Mouse (Mus musculus) embryonic facial prominence, embryonic 15.5 days (tissue): ENCODE data around the gene Mthfs. TPM values are rescaled to one million over a fixed set of nuclear protein-coding genes. Genes with fewer than 3 reads are reported as not detected.
"Not testable (repeated sequence)": the region's sequence is repeated elsewhere in the genome, so short reads cannot be mapped to it uniquely, and the experiment has no call there.

Experiments
- ATAC-seq: fragments of 200-750 bp; cut with Nextera tagmentation; 2 replicates; pipeline ENCODE4 v1.8.0; 2017; ENCODE audit warnings: low read depth, moderate TSS enrichment; ENCODE audit not compliant: insufficient number of reproducible peaks, low FRiP score, low TSS enrichment
- H3K27ac ChIP-seq: fragments of 300-500 bp; sonication (generic); replicated peaks from 2 replicates; pipeline ENCODE4 v1.5.1; 2015; ENCODE audit warnings: mild to moderate bottlenecking, inconsistent platforms
- H3K27me3 ChIP-seq: fragments of 300-500 bp; sonication (generic); 2 replicates; pipeline ENCODE4 v1.6.1; 2015; ENCODE audit warnings: inconsistent platforms
- H3K36me3 ChIP-seq: fragments of 300-500 bp; sonication (generic); 2 replicates; pipeline ENCODE4 v1.6.1; 2015; ENCODE audit warnings: mild to moderate bottlenecking, inconsistent platforms
- H3K4me1 ChIP-seq: fragments of 300-500 bp; sonication (generic); 2 replicates; pipeline ENCODE4 v1.6.1; 2015; ENCODE audit warnings: inconsistent platforms
- H3K4me2 ChIP-seq: fragments of 300-500 bp; sonication (generic); replicated peaks from 2 replicates; pipeline ENCODE4 v1.6.1; 2015; ENCODE audit warnings: mild to moderate bottlenecking, inconsistent platforms
- H3K4me3 ChIP-seq: fragments of 300-500 bp; sonication (generic); replicated peaks from 2 replicates; pipeline ENCODE4 v1.5.1; 2015; ENCODE audit warnings: mild to moderate bottlenecking, inconsistent platforms
- H3K9ac ChIP-seq: fragments of 300-500 bp; sonication (generic); 2 replicates; pipeline ENCODE4 v1.6.1; 2015; ENCODE audit warnings: inconsistent platforms
- H3K9me3 ChIP-seq: fragments of 300-500 bp; sonication (generic); replicated peaks from 2 replicates; pipeline ENCODE4 v1.6.1; 2016; ENCODE audit warnings: inconsistent platforms
- WGBS: fragments of 180-500 bp; shearing (Covaris S2); methylation state at CpG from one replicate; pipeline ENCODE4 v1.1.7; 2015; 5-methylcytosine and 5-hydroxymethylcytosine counted together
- polyA plus RNA-seq: library from polyadenylated mRNA; unstranded; fragments of >200 nt; fragmentation: Nextera tagmentation; extraction: Ambion mirVana; gene quantifications from 2 replicates; pipeline ENCODE4 v1.2.1, GENCODE M21; 2015

Gene Mthfs
- polyA plus RNA-seq, result 27.0 and 33.1 TPM in 2 replicates

- Histone ChIP-seq H3K27ac (peak within 1 kb of the TSS; percentile 80; the same call in 1 of the 2 replicates), H3K4me3 (peak within 1 kb of the TSS; percentile 38), H3K4me2 (peak within 1 kb of the TSS; percentile 46)
- not testable (repeated sequence) for H3K9me3 ChIP-seq, H3K27me3 ChIP-seq, H3K36me3 ChIP-seq, H3K9ac ChIP-seq, H3K4me1 ChIP-seq
- 24% methylated on average over 9 of the region's 12 CpGs for WGBS
- peak; percentile 69 for ATAC-seq
These were observed at the start of gene Mthfs for GRCm38 (mm10) chr9:89210353-89211064. TSS of gene Mthfs (plus strand) at chr9:89210676.

GRCm38 (mm10) chr9:89172539-89172938 is 37.9 kb upstream of the Mthfs start:
- not testable (repeated sequence) for H3K9me3 ChIP-seq, H3K9ac ChIP-seq, H3K27ac ChIP-seq, H3K27me3 ChIP-seq, H3K4me1 ChIP-seq, H3K36me3 ChIP-seq, H3K4me3 ChIP-seq, ATAC-seq, H3K4me2 ChIP-seq

DNA sequence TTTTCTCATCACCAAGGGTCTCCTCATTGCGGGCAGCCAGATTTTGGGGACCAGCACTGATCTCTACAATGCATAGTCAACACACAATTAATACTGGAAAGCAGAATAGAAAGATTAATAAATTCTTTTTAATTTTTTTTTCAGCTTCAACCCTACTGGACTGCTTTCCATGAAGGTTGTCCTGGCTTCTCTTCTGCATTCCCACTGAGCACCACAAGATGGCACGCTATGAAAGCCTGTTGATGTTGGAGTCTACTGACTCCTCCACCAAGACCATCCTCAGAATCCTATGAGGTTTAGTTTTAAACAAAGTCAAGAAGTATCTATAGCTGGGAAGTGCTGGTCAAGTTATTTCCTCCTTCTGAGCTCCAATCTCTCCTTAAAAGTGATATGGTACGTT is 31.6 kb upstream of the Mthfs start:
- H3K27me3 ChIP-seq, H3K4me1 ChIP-seq, H3K9ac ChIP-seq, H3K4me3 ChIP-seq, H3K36me3 ChIP-seq, H3K27ac ChIP-seq, H3K4me2 ChIP-seq, ATAC-seq, H3K9me3 ChIP-seq: not testable (repeated sequence)
- 29% methylated on average over 2 of the region's 3 CpGs for WGBS

- not testable (repeated sequence) for H3K27me3 ChIP-seq, H3K36me3 ChIP-seq, ATAC-seq, H3K4me2 ChIP-seq, H3K9me3 ChIP-seq, H3K27ac ChIP-seq, H3K4me1 ChIP-seq, H3K9ac ChIP-seq, H3K4me3 ChIP-seq
- 72% methylated on average over 3 of the region's 4 CpGs for WGBS
These were observed 31.0 kb upstream of the Mthfs start for GRCm38 (mm10) chr9:89179469-89179868.

- WGBS, result 80% methylated on average over 15 of the region's 15 CpGs
- H3K9me3 ChIP-seq, ATAC-seq, H3K27ac ChIP-seq, H3K4me2 ChIP-seq, H3K36me3 ChIP-seq, H3K4me3 ChIP-seq, H3K9ac ChIP-seq, H3K4me1 ChIP-seq, H3K27me3 ChIP-seq: not testable (repeated sequence)
These were observed 23.5 kb upstream of the Mthfs start for GRCm38 (mm10) chr9:89187006-89187405.

- H3K9me3 ChIP-seq, H3K27me3 ChIP-seq, H3K4me3 ChIP-seq, H3K9ac ChIP-seq, H3K36me3 ChIP-seq, H3K27ac ChIP-seq, H3K4me2 ChIP-seq, H3K4me1 ChIP-seq, ATAC-seq: not testable (repeated sequence)
These were observed 15.0 kb upstream of the Mthfs start for GRCm38 (mm10) chr9:89195483-89195882.

- not testable (repeated sequence) for H3K36me3 ChIP-seq, H3K9me3 ChIP-seq, H3K27ac ChIP-seq, H3K4me2 ChIP-seq, H3K4me1 ChIP-seq, ATAC-seq, H3K4me3 ChIP-seq, H3K27me3 ChIP-seq, H3K9ac ChIP-seq
- WGBS, result 59% methylated on average over 1 of the region's 1 CpGs
These were observed 13.0 kb upstream of the Mthfs start for GRCm38 (mm10) chr9:89197509-89197908.

DNA sequence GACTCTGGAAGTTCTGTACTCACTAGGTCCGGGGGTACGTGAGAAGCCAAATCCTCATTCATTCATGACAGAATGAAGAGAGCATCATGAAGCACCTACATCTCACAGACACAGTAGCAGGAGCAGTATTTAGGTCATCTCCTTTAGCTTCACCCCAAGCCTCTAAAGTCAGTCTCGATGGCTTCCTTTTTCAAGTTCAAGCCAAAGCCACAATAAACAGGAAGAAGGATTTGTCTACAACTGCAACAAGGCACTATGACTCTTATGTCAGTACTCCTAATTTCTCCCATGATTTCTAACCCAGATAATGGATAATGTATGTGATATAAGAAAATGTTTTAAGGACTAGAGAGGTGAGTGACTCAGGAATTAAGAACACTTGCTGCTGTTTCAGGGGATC is 12.1 kb upstream of the Mthfs start:
- H3K27ac ChIP-seq, H3K9ac ChIP-seq, H3K4me2 ChIP-seq, ATAC-seq, H3K4me3 ChIP-seq, H3K9me3 ChIP-seq, H3K4me1 ChIP-seq, H3K36me3 ChIP-seq, H3K27me3 ChIP-seq: not testable (repeated sequence)
- WGBS, result 85% methylated on average over 3 of the region's 3 CpGs

GRCm38 (mm10) chr9:89198969-89199416 is 11.5 kb upstream of the Mthfs start, which contains the start of the genes Bcl2a1b and Gm29094:
TSS of gene Bcl2a1b (plus strand) at chr9:89199209.
TSS of gene Gm29094 (plus strand) at chr9:89199379.
- 85% methylated on average over 5 of the region's 5 CpGs for WGBS
- H3K4me3 ChIP-seq, H3K4me2 ChIP-seq, H3K9ac ChIP-seq, ATAC-seq, H3K4me1 ChIP-seq, H3K9me3 ChIP-seq, H3K27me3 ChIP-seq, H3K36me3 ChIP-seq, H3K27ac ChIP-seq: not testable (repeated sequence)

DNA sequence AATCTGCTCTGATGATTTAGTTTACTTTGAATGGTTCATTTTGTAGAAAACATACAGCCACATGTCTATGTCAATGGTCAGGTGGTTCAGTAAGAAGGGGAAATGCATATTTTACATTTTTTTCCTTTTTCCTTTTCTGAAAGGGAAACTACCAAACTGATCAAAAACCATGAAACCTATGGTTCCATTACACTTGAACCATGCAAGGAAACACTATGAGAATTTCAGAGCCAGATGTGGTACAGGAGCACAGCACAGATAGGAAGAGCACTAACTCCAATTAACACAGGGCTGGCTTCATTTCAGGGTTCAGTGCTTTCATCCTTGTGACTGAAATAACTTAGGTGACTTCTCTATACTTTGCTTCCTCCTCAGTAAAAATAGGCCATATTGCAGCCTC is 8.2 kb upstream of the Mthfs start:
- H3K4me1 ChIP-seq, H3K4me2 ChIP-seq, H3K9me3 ChIP-seq, ATAC-seq, H3K9ac ChIP-seq, H3K36me3 ChIP-seq, H3K27ac ChIP-seq, H3K4me3 ChIP-seq, H3K27me3 ChIP-seq: not testable (repeated sequence)

GRCm38 (mm10) chr9:89208939-89209338 is 1.5 kb upstream of the Mthfs start:
- not testable (repeated sequence) for H3K9me3 ChIP-seq, H3K9ac ChIP-seq, ATAC-seq, H3K36me3 ChIP-seq, H3K4me2 ChIP-seq, H3K27ac ChIP-seq, H3K4me1 ChIP-seq, H3K27me3 ChIP-seq, H3K4me3 ChIP-seq
- WGBS, result 68% methylated on average over 1 of the region's 1 CpGs
